Mouse (Mus musculus) liver, postnatal 0 days (tissue): ENCODE results near the gene Lgals3. TPM values are rescaled to one million over a fixed set of nuclear protein-coding genes. Genes with fewer than 3 reads are reported as not detected.
A peak's percentile ranks its signal among the peaks of the same experiment; 100 is the strongest.

Source experiments
- ATAC-seq: fragments of 200-750 bp; cut with Nextera tagmentation; 2 replicates; pipeline ENCODE4 v1.8.0; 2017; ENCODE audit warnings: mild to moderate bottlenecking, moderate library complexity
- DNase-seq: peaks from one replicate; pipeline ENCODE4 v3.0.0-alpha.2; 2016
- H3K27ac ChIP-seq: fragments of 300-500 bp; sonication (generic); 2 replicates; pipeline ENCODE4 v1.5.1; 2014; ENCODE audit warnings: antibody characterized with exemption, moderate library complexity, mild to moderate bottlenecking, low read depth
- H3K27me3 ChIP-seq: fragments of 300-500 bp; sonication (generic); 2 replicates; pipeline ENCODE4 v1.6.1; 2014; ENCODE audit warnings: low read length, control low read depth, mixed read lengths; ENCODE audit not compliant: insufficient read depth
- H3K36me3 ChIP-seq: fragments of 300-500 bp; sonication (generic); replicated peaks from 2 replicates; pipeline ENCODE4 v1.6.1; 2014; ENCODE audit warnings: mild to moderate bottlenecking, control low read depth, low read length, moderate library complexity, mixed read lengths; ENCODE audit not compliant: insufficient read depth
- H3K4me1 ChIP-seq: fragments of 300-500 bp; sonication (generic); 2 replicates; pipeline ENCODE4 v1.6.1; 2014; ENCODE audit warnings: antibody characterized with exemption, mild to moderate bottlenecking, control low read depth; ENCODE audit not compliant: insufficient read depth
- H3K4me2 ChIP-seq: fragments of 300-500 bp; sonication (generic); 2 replicates; pipeline ENCODE4 v1.6.1; 2014; ENCODE audit warnings: low read depth, mild to moderate bottlenecking, low read length, moderate library complexity, mixed read lengths
- H3K4me3 ChIP-seq: fragments of 300-500 bp; sonication (generic); 2 replicates; pipeline ENCODE4 v1.5.1; 2014; ENCODE audit warnings: low read depth, low read length
- H3K9ac ChIP-seq: fragments of 300-500 bp; sonication (generic); replicated peaks from 2 replicates; pipeline ENCODE4 v1.6.1; 2014; ENCODE audit warnings: mild to moderate bottlenecking, moderate library complexity
- H3K9me3 ChIP-seq: fragments of 300-500 bp; sonication (generic); 2 replicates; pipeline ENCODE4 v1.6.1; 2016; ENCODE audit warnings: mild to moderate bottlenecking, control low read depth, low read length, mixed read lengths
- CTCF ChIP-seq: sonication (generic); IDR thresholded peaks from 2 replicates; pipeline ENCODE4 v1.5.1; 2016; ENCODE audit warnings: antibody characterized with exemption, low read depth
- EP300 ChIP-seq: IDR thresholded peaks from 2 replicates; pipeline ENCODE4 v1.6.1; 2016; ENCODE audit warnings: antibody characterized with exemption, low read depth, mild to moderate bottlenecking
- WGBS: fragments of 180-500 bp; shearing (Covaris S2); extraction: QIAGEN DNeasy Blood & Tissue Kit; methylation state at CpG from one replicate; pipeline ENCODE4 v1.1.7; 2014; ENCODE audit not compliant: insufficient replicate concordance; 5-methylcytosine and 5-hydroxymethylcytosine counted together
- polyA plus RNA-seq: library from polyadenylated mRNA; unstranded; fragments of >200 nt; fragmentation: Nextera tagmentation; extraction: Ambion mirVana; gene quantifications from 2 replicates; pipeline ENCODE4 v1.2.1, GENCODE M21; 2015

Lgals3 gene
- polyA plus RNA-seq, 1 experiment from 2014 or later: 60.8 TPM

DNA sequence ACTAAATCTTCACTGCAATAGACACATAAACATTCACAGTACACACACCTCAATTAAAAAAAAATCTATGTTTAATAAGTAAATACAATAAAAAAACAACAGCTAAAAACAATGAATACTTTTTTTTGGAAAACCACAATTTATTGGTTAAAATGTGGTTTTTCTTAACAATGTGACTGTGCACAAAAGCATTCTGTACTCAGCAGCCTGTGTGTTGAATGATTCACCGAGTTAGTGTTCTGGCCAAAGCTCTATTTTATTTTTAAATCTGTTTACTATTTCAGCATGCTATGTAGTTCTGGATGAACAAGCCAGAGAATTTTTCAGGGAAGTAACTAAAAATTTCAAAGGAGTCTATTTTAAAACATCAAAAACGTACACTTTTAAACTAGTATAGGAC lies 9.0 kb downstream of the Lgals3 start:
- no peak for ATAC-seq
- H3K4me3 ChIP-seq: no peak overlapping the region
- H3K4me1 ChIP-seq: peaks cover 12% of the 10 kb centered on the region
- DNase-seq: no peak
- H3K9me3 ChIP-seq: no peaks in the 10 kb centered on the region
- H3K27ac ChIP-seq: no peak overlapping the region
- H3K4me2 ChIP-seq: no peak overlapping the region
- peaks cover 17% of the 10 kb centered on the region for H3K27me3 ChIP-seq
- 0 out of 2 replicates have a peak, but pooled peaks cover 2% of the 10 kb centered on the region for H3K36me3 ChIP-seq
- WGBS: 60% methylated on average over 2 of the region's 2 CpGs
- no peak overlapping the region for H3K9ac ChIP-seq
- TF ChIP-seq CTCF (no peak), EP300 (no peak)

GRCm38 (mm10) chr14:47378336-47378735 lies 10.8 kb downstream of the Lgals3 start:
- TF ChIP-seq CTCF: no peak
- no peak for TF ChIP-seq EP300
- H3K27ac ChIP-seq: no peak overlapping the region
- H3K4me2 ChIP-seq: no peak overlapping the region
- ATAC-seq: no peak
- H3K36me3 ChIP-seq: 0 out of 2 replicates have a peak, but pooled peaks cover 2% of the 10 kb centered on the region
- no peak for DNase-seq
- H3K9ac ChIP-seq: no peak overlapping the region
- no peak overlapping the region for H3K4me3 ChIP-seq
- peaks cover 11% of the 10 kb centered on the region for H3K4me1 ChIP-seq
- WGBS: 72% methylated on average over 7 of the region's 7 CpGs
- H3K27me3 ChIP-seq: peaks cover 12% of the 10 kb centered on the region
- no peaks in the 10 kb centered on the region for H3K9me3 ChIP-seq

GRCm38 (mm10) chr14:47383911-47384310 lies 16.4 kb downstream of the Lgals3 start:
- Histone ChIP-seq H3K27ac (no peak overlapping the region), H3K9ac (no peak overlapping the region), H3K4me2 (no peak overlapping the region), H3K27me3 (no peaks in the 10 kb centered on the region), H3K9me3 (no peaks in the 10 kb centered on the region), H3K4me3 (no peak overlapping the region), H3K36me3 (peaks cover 35% of the 10 kb centered on the region), H3K4me1 (no peaks in the 10 kb centered on the region)
- ATAC-seq (no peak), DNase-seq (no peak)
- 85% methylated on average over 7 of the region's 7 CpGs for WGBS
- TF ChIP-seq CTCF: no peak
- no peak for TF ChIP-seq EP300

DNA sequence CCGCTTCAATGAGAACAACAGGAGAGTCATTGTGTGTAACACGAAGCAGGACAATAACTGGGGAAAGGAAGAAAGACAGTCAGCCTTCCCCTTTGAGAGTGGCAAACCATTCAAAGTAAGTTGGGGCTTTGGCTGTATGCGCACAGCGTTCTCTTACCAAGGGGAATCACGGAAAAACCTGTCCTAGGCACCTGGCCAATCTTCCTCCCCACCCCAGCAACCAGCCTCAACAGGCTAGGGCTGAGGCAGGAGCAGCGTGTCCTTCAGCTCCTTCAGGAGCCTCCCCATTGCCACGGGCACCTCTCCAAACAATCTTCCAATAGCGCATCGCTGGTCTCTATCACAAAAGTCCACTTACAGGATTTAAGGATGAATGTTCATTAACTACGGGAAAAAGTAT lies 17.1 kb downstream of the Lgals3 start:
- Histone ChIP-seq H3K9ac (no peak overlapping the region), H3K4me3 (no peak overlapping the region), H3K36me3 (peaks cover 41% of the 10 kb centered on the region), H3K4me1 (no peaks in the 10 kb centered on the region), H3K27ac (no peak overlapping the region), H3K9me3 (no peaks in the 10 kb centered on the region), H3K27me3 (no peaks in the 10 kb centered on the region), H3K4me2 (no peak overlapping the region)
- DNase-seq (no peak), ATAC-seq (no peak)
- TF ChIP-seq CTCF (no peak), EP300 (no peak)
- 91% methylated on average over 10 of the region's 10 CpGs for WGBS

DNA sequence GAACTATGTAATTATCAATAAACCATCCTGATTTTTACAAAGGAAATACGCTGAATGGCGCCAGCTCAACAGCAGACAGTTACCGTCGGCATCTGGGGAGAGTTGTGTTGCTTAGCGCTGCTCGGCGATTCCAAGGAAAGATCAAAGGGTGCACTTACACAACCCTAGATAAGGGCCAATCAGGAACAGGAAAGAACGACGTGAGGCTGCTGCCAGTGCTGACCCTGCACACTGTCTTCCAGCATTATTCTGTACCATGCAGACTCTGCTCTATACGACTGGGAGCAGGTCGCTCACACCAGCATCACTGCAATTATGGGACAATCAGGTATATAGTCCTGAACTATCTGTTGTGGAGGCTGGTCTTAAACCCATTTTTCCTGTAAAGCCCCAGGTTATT lies 18.6 kb downstream of the Lgals3 start:
- Histone ChIP-seq H3K9me3 (no peaks in the 10 kb centered on the region), H3K4me1 (no peaks in the 10 kb centered on the region), H3K4me3 (no peak overlapping the region), H3K27ac (no peak overlapping the region), H3K4me2 (no peak overlapping the region), H3K27me3 (no peaks in the 10 kb centered on the region), H3K9ac (no peak overlapping the region), H3K36me3 (peaks cover 55% of the 10 kb centered on the region)
- WGBS: 63% methylated on average over 11 of the region's 11 CpGs
- no peak for TF ChIP-seq CTCF
- no peak for TF ChIP-seq EP300
- ATAC-seq (no peak; the same call in 1 of the 2 replicates), DNase-seq (no peak)

DNA sequence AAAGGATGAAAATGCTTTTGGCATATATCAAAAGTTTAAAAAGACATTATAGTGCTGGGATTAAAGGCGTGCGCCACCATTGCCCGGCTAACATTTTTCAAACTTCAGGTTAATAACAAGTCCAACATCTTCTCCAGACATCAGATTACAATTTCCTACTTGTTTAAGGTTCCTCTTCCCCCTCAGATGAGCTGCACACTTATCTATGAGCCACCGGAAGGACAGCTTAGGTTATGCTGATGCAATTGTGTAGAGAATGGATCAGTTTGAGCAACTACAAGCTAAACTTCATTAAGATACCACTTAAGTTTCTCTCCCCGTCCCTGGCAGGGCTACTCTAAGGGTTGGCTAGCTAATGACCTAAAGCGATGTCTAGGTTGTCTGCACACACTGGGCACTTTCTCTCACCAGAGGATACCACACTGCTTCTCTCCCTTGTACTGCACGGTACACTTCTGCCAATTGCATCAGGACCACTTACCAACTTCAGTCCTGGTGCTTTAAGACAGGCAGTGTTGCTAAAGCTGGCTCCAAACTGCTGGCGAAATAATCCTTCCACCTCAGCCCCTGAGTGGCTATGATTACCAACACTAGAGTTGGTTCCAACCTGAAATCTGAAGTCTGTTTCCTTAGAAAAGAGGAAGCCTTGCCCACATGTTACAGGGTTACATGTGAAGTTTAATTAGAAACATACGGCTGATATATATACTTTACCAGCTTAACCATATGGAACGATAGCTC lies 26.0 kb downstream of the Lgals3 start:
- no peaks in the 10 kb centered on the region for H3K9me3 ChIP-seq
- no peaks in the 10 kb centered on the region for H3K27me3 ChIP-seq
- no peak for TF ChIP-seq EP300
- TF ChIP-seq CTCF: no peak
- H3K36me3 ChIP-seq: peaks cover 82% of the 10 kb centered on the region
- H3K4me1 ChIP-seq: no peaks in the 10 kb centered on the region
- peak overlapping the region; percentile 29; the same call in 1 of the 2 replicates for H3K27ac ChIP-seq
- DNase-seq (no peak), ATAC-seq (no peak)
- 86% methylated on average over 10 of the region's 10 CpGs for whole genome bisulfite sequencing
- H3K4me3 ChIP-seq: no peak overlapping the region
- no peak overlapping the region for H3K9ac ChIP-seq
- H3K4me2 ChIP-seq: no peak overlapping the region
